Mouse (Mus musculus): ENCODE measurements around the gene Capn13.

DNA sequence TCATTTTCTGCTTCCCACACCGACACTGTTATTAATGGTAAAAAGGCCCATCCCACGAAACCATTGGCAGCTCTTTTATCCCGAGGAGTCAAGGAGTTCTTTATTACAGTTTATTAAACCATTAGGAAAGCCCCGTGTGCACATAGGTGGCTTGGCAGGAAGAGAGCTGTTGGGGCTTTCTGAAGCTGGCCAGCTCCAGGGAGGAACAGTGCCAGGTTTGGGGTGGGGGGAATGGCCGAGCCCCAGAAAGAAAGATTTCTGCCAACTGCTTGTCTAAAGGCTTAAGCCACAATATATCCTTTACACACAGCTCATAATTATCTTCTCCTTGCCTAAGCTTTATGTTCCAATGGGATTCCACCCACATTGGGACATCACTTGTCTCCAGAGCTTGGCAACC lies 71.6 kb downstream of the Capn13 start:
- TF ChIP-seq FLI1 (IDR thresholded peaks at IDR 0.05; ENCODE audit: low read length) (no peak), GATA1 (IDR thresholded peaks at IDR 0.05; ENCODE audit: borderline replicate concordance, low read length) (no peak)

All from megakaryocyte, embryonic 14.5 days (primary cell).